Mouse (Mus musculus) forebrain, embryonic 11.5 days (tissue): Measurements from ENCODE around the gene Col24a1. TPM values are rescaled to one million over a fixed set of nuclear protein-coding genes. Genes with fewer than 3 reads are reported as not detected.

Experiments used
- ATAC-seq: fragments of 200-750 bp; cut with Nextera tagmentation; replicated peaks from 2 replicates; pipeline ENCODE4 v1.8.0; 2017; ENCODE audit warnings: moderate TSS enrichment; ENCODE audit not compliant: low FRiP score
- DNase-seq: peaks from one replicate; pipeline ENCODE4 v3.0.0-alpha.2; 2017; ENCODE audit warnings: low spot score
- H3K27ac ChIP-seq: fragments of 300-500 bp; sonication (generic); 2 replicates; pipeline ENCODE4 v1.5.1; 2014; ENCODE audit warnings: low read depth, low read length
- H3K27me3 ChIP-seq: fragments of 300-500 bp; sonication (generic); 2 replicates; pipeline ENCODE4 v1.6.1; 2014; ENCODE audit warnings: mild to moderate bottlenecking, low read length, mixed read lengths; ENCODE audit not compliant: control insufficient read depth, insufficient read depth
- H3K36me3 ChIP-seq: fragments of 300-500 bp; sonication (generic); 2 replicates; pipeline ENCODE4 v1.6.1; 2014; ENCODE audit warnings: mild to moderate bottlenecking, low read length, moderate library complexity, mixed read lengths; ENCODE audit not compliant: control insufficient read depth, insufficient read depth
- H3K4me1 ChIP-seq: fragments of 300-500 bp; sonication (generic); replicated peaks from 2 replicates; pipeline ENCODE4 v1.6.1; 2014; ENCODE audit warnings: low read length, mixed read lengths; ENCODE audit not compliant: control insufficient read depth, insufficient read depth
- H3K4me2 ChIP-seq: fragments of 300-500 bp; sonication (generic); 2 replicates; pipeline ENCODE4 v1.6.1; 2014; ENCODE audit warnings: low read depth, mild to moderate bottlenecking, low read length, moderate library complexity, mixed read lengths; ENCODE audit not compliant: severe bottlenecking
- H3K4me3 ChIP-seq: fragments of 300-500 bp; sonication (generic); 2 replicates; pipeline ENCODE4 v1.5.1; 2014; ENCODE audit warnings: low read depth, low read length
- H3K9ac ChIP-seq: fragments of 300-500 bp; sonication (generic); 2 replicates; pipeline ENCODE4 v1.6.1; 2014; ENCODE audit warnings: low read length
- H3K9me3 ChIP-seq: fragments of 300-500 bp; sonication (generic); 2 replicates; pipeline ENCODE4 v1.6.1; 2016; ENCODE audit warnings: low read length, mixed read lengths; ENCODE audit not compliant: control insufficient read depth
- WGBS: fragments of 180-500 bp; shearing (Covaris S2); extraction: QIAGEN DNeasy Blood & Tissue Kit; methylation state at CpG from one replicate; pipeline ENCODE4 v1.1.7; 2014; 5-methylcytosine and 5-hydroxymethylcytosine counted together
- polyA plus RNA-seq: library from polyadenylated mRNA; unstranded; fragments of >200 nt; fragmentation: Nextera tagmentation; extraction: Ambion mirVana; gene quantifications from 2 replicates; pipeline ENCODE4 v1.2.1, GENCODE M21; 2014

Col24a1 gene
- polyA plus RNA-seq, 1 experiment from 2014 or later: 0.61 TPM

DNA sequence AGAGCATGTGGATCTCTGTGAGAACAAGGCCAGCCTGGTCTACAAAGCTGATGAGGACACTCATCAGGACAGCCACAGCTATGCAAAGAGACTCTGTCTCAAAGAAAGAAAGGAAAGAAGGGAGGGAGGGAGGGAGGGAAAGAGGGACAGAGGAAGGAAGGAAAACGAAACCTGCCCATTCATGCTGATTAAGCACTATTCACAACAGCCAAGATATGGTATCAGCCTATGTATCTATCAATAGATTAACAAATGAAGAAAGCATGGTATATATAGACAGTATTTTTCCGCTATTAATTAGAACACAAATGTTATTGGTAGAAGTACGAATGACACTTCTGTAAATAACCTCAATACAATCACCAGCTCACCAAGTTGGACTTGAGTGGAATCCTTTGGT lies 282.2 kb downstream of the Col24a1 start:
- H3K4me2 ChIP-seq: no peak overlapping the region
- H3K4me1 ChIP-seq: 0 out of 2 replicates have a peak, but pooled peaks cover 3% of the 10 kb centered on the region
- no peak overlapping the region for H3K4me3 ChIP-seq
- ATAC-seq: no peak
- H3K9ac ChIP-seq: no peak overlapping the region
- WGBS: 84% methylated on average over 3 of the region's 3 CpGs
- peaks cover 7% of the 10 kb centered on the region; the same call in 1 of the 2 replicates for H3K36me3 ChIP-seq
- H3K27ac ChIP-seq: no peak overlapping the region
- H3K27me3 ChIP-seq: no peaks in the 10 kb centered on the region
- no peaks in the 10 kb centered on the region for H3K9me3 ChIP-seq
- DNase-seq: no peak

- Histone ChIP-seq H3K9ac (no peak overlapping the region), H3K27ac (no peak overlapping the region), H3K9me3 (no peaks in the 10 kb centered on the region), H3K4me1 (0 out of 2 replicates have a peak, but pooled peaks cover 3% of the 10 kb centered on the region), H3K36me3 (peaks cover 7% of the 10 kb centered on the region; the same call in 1 of the 2 replicates), H3K27me3 (no peaks in the 10 kb centered on the region), H3K4me3 (no peak overlapping the region), H3K4me2 (peak overlapping the region; percentile 88; the same call in 1 of the 2 replicates)
- DNase-seq (no peak), ATAC-seq (no peak)
- WGBS: 85% methylated on average over 7 of the region's 7 CpGs
Observed at GRCm38 (mm10) chr3:145575340-145575739, 283.1 kb downstream of the Col24a1 start.

GRCm38 (mm10) chr3:145575743-145576481 lies 283.6 kb downstream of the Col24a1 start, which contains the start of gene Znhit6:
Gene Znhit6 (plus strand): TSS chr3:145576205.
- DNase-seq (peak; percentile 95), ATAC-seq (peak; percentile 89)
- Histone ChIP-seq H3K9ac (peak within 1 kb of the TSS; percentile 73), H3K4me1 (0 out of 2 replicates have a peak, but pooled peaks cover 3% of the 10 kb centered on the region), H3K4me2 (peak within 1 kb of the TSS; percentile 88), H3K27ac (no peak within 1 kb of the TSS), H3K9me3 (no peaks in the 10 kb centered on the region), H3K4me3 (peak within 1 kb of the TSS; percentile 80), H3K36me3 (peaks cover 7% of the 10 kb centered on the region; the same call in 1 of the 2 replicates), H3K27me3 (no peaks in the 10 kb centered on the region)
- 5% methylated on average over 37 of the region's 37 CpGs for WGBS

GRCm38 (mm10) chr3:145576482-145576822 lies 284.2 kb downstream of the Col24a1 start:
- peaks cover 7% of the 10 kb centered on the region; the same call in 1 of the 2 replicates for H3K36me3 ChIP-seq
- peak overlapping the region; percentile 88 for H3K4me2 ChIP-seq
- peak overlapping the region; percentile 80 for H3K4me3 ChIP-seq
- H3K9me3 ChIP-seq: no peaks in the 10 kb centered on the region
- DNase-seq (peak; percentile 55), ATAC-seq (no peak; the same call in 1 of the 2 replicates)
- H3K4me1 ChIP-seq: 0 out of 2 replicates have a peak, but pooled peaks cover 3% of the 10 kb centered on the region
- peak overlapping the region; percentile 73 for H3K9ac ChIP-seq
- no peak overlapping the region for H3K27ac ChIP-seq
- under 1% methylated on average over 11 of the region's 11 CpGs for WGBS
- H3K27me3 ChIP-seq: no peaks in the 10 kb centered on the region

DNA sequence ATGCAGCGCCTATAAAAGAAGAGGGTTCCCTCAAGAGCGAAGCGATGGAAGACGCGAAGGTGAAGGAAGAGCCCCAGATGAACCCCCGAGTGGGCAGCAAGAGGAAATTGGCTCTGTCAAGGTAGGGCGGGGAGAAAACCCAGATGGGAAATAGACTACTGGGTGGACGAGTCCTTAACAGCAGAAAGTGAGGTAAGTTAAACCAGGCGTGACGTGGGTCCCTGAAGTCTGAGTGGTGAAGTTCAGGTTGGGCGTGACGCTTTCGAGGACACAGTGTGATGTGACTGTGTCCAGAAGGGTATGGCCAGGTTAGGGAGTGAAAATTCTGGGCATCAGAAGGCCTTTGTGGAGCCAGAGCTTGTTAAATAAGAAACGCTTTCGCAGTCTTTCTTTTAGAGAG lies 284.6 kb downstream of the Col24a1 start:
- Histone ChIP-seq H3K36me3 (peaks cover 7% of the 10 kb centered on the region; the same call in 1 of the 2 replicates), H3K27me3 (no peaks in the 10 kb centered on the region), H3K4me3 (peak overlapping the region; percentile 80), H3K4me1 (0 out of 2 replicates have a peak, but pooled peaks cover 3% of the 10 kb centered on the region), H3K9ac (peak overlapping the region; percentile 73), H3K4me2 (peak overlapping the region; percentile 88), H3K9me3 (no peaks in the 10 kb centered on the region), H3K27ac (no peak overlapping the region)
- ATAC-seq: no peak
- WGBS: 29% methylated on average over 15 of the region's 15 CpGs
- DNase-seq: no peak

GRCm38 (mm10) chr3:145583043-145583442 lies 290.8 kb downstream of the Col24a1 start:
- WGBS: 84% methylated on average over 4 of the region's 4 CpGs
- H3K27me3 ChIP-seq: no peaks in the 10 kb centered on the region
- H3K4me3 ChIP-seq: no peak overlapping the region
- ATAC-seq: no peak
- peaks cover 12% of the 10 kb centered on the region; the same call in 1 of the 2 replicates for H3K36me3 ChIP-seq
- DNase-seq: no peak
- H3K4me1 ChIP-seq: no peaks in the 10 kb centered on the region
- H3K27ac ChIP-seq: no peak overlapping the region
- H3K4me2 ChIP-seq: no peak overlapping the region
- H3K9ac ChIP-seq: no peak overlapping the region
- H3K9me3 ChIP-seq: no peaks in the 10 kb centered on the region

- ATAC-seq (no peak), DNase-seq (no peak)
- H3K4me3 ChIP-seq: no peak overlapping the region
- H3K9me3 ChIP-seq: no peaks in the 10 kb centered on the region
- no peaks in the 10 kb centered on the region for H3K27me3 ChIP-seq
- no peak overlapping the region for H3K9ac ChIP-seq
- H3K4me2 ChIP-seq: no peak overlapping the region
- no peaks in the 10 kb centered on the region for H3K4me1 ChIP-seq
- peaks cover 12% of the 10 kb centered on the region; the same call in 1 of the 2 replicates for H3K36me3 ChIP-seq
- WGBS: 77% methylated on average over 3 of the region's 3 CpGs
- H3K27ac ChIP-seq: no peak overlapping the region
Observed at GRCm38 (mm10) chr3:145583522-145584200, 291.4 kb downstream of the Col24a1 start.

DNA sequence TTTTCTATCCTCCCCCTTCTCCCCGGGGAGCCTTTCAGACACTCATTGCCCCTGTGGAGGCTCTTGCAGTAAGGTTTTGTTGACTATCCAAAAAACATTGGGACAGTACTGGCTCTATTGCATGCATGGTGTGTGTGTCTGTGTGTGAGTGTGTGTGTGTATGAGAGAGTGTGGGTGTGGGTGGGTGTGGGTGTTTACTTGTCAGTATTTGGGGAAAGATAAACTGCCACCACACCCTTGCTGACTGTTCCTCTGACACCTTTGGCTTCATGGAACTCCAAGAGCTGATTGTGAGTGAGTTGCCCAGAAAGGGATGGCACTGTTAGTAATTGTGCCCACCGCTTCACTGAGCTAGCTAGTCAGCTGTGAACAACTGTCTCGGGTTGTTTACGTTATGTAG lies 298.3 kb downstream of the Col24a1 start:
- peaks cover 5% of the 10 kb centered on the region; the same call in 1 of the 2 replicates for H3K36me3 ChIP-seq
- ATAC-seq: no peak
- WGBS: 95% methylated on average over 4 of the region's 4 CpGs

More for the DNA sequence above, 298.3 kb downstream of the Col24a1 start:
- H3K27ac ChIP-seq: no peak overlapping the region
- no peak for DNase-seq
- no peak overlapping the region for H3K4me3 ChIP-seq
- H3K4me2 ChIP-seq: no peak overlapping the region
- H3K27me3 ChIP-seq: no peaks in the 10 kb centered on the region
- H3K4me1 ChIP-seq: no peaks in the 10 kb centered on the region
- H3K9ac ChIP-seq: no peak overlapping the region
- no peaks in the 10 kb centered on the region for H3K9me3 ChIP-seq
